Mouse (Mus musculus) embryonic stem cell, embryonic (primary cell): ENCODE data around the gene Pdcd1lg2.

Experiments used
- CTCF ChIA-PET, 4 experiments: fragments of 300-600 bp in 2 of 4; fragments of 350-600 bp in 2 of 4; sonication (Branson Sonifier 250); formaldehyde crosslinking; loops; one replicate each; lab custom pipeline; 2022; ENCODE audit warnings: inconsistent platforms in 2 of 4; lab: Charles Lee
- POLR2A ChIA-PET, 4 experiments: fragments of 300-600 bp in 2 of 4; fragments of 350-600 bp in 2 of 4; sonication (Branson Sonifier 250); formaldehyde crosslinking; loops; one replicate each; lab custom pipeline; 2022; ENCODE audit warnings: antibody characterized with exemption in 4 of 4, inconsistent platforms in 1 of 4; lab: Charles Lee

Gene Pdcd1lg2

DNA sequence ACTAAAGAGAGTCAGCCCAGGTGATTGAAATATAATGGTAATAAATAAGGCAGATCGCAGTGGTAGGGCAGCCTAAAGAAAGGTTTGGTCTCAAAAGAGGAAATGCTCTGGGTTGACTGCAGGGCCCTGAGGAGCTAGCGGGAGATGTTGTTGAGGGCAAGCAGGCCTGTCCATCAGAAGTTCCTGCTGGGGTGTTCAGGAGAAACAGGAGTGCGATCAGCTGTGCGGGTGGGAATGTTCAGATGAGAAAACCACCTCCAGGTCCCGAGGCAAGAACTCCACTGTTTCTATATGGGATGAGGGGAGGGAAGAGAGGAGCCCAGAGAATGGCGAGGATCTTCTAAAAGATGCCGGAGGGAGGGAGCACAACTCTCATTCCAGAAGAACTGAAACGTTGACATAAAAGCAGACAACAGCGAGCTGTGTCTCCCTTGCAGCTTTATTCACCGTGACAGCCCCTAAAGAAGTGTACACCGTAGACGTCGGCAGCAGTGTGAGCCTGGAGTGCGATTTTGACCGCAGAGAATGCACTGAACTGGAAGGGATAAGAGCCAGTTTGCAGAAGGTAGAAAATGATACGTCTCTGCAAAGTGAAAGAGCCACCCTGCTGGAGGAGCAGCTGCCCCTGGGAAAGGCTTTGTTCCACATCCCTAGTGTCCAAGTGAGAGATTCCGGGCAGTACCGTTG lies 26.2 kb downstream of the Pdcd1lg2 start:
- CTCF ChIA-PET = interaction anchor here in 3 of 4 experiments (0.6 to 1.0 kb wide), 3 partner anchors 64 to 66 kb away, joined by 3 to 8 read pairs (median 3); no protein-coding TSS in a partner anchor
- POLR2A ChIA-PET = no interaction called here

DNA sequence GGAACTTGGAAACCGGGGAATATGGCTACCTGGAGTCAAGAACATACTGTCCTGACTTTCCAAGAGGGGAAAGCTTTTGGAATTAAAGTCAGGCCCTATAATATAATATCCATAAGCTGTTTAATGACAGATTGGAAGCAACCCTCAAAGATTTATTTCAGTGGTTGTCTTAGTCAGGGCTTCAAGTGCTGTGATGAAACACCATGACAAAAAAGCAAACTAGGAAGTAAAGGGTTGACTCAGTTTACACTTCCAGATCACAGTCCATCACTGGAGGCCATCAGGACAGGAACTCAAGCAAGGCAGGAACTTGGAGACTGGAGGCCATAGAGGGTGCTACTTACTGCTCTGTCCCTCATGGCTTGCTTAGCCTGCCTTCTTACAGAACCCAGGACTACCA lies 27.1 kb downstream of the Pdcd1lg2 start:
- ChIA-PET CTCF (interaction anchor here in 3 of 4 experiments (0.5 to 1.0 kb wide), 4 partner anchors 64 to 484 kb away, joined by 3 to 5 read pairs (median 3); no protein-coding TSS in a partner anchor), POLR2A (no interaction called here)

DNA sequence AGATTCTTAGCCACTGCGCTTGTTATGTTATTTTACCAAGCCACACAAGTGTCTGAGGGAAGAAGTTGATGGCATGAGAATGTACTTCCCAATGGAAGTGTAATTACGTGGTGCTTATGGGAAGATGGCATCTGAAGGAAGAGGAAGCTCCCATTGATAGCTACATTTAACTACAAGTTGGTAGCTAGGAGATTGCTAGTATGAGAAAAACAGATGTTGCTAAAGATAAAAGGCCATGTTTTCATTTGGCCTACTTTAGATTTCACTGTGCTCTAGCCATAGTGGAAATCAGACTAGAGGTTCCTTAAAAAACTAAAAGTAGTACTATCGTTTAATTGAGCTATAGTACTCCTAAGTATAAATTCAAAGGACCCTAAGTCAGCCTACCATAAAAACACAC lies 28.5 kb downstream of the Pdcd1lg2 start:
- POLR2A ChIA-PET = no interaction called here
- CTCF ChIA-PET = no interaction called here

DNA sequence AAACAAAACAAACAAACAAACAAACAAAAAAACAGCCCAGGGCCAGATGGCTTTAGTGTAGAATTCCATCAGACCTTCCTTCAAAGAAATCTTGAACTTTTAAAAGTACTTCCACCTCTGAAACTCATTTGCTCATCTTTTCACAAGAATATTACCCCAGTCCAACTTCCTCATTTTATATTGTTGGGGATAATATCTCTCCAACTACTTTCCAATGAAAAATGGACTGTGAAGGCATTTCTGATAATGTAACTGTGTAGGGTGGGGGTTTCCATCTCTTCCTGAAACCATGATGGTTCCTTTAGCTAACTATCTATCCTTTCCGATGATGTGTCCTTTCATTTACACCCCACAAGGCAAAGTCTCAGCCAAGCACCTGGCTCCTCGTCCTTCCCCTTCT lies 31.8 kb downstream of the Pdcd1lg2 start:
- CTCF ChIA-PET = no interaction called here
- POLR2A ChIA-PET = no interaction called here

DNA sequence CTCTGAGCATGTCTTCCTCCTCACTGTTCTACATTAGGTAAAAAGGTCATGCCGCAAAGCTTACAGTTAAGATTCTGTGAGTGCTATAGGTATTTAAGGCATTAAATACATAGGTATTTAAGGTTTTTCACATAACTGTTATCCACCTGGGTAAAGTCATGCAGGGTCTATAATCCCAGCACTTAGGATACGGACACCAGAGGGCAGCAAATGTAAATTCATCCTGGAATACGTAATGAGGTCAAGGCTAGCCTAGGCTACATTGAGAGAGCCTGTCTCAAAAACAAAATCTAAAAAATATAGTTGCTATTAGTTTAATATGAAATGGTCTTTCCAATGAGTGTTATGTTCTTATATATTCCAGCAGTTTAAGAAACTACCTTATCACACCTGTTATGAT lies 33.6 kb downstream of the Pdcd1lg2 start:
- POLR2A ChIA-PET = interaction anchor here in 1 of 4 experiments (0.7 kb wide), 1 partner anchor 110 kb away, joined by 3 read pairs; the partner anchor contains the start of gene Rln1
- CTCF ChIA-PET = interaction anchor here in 1 of 4 experiments (1.6 to 2.0 kb wide), 2 partner anchors 57 kb away, joined by 4 to 14 read pairs; no protein-coding TSS in a partner anchor

DNA sequence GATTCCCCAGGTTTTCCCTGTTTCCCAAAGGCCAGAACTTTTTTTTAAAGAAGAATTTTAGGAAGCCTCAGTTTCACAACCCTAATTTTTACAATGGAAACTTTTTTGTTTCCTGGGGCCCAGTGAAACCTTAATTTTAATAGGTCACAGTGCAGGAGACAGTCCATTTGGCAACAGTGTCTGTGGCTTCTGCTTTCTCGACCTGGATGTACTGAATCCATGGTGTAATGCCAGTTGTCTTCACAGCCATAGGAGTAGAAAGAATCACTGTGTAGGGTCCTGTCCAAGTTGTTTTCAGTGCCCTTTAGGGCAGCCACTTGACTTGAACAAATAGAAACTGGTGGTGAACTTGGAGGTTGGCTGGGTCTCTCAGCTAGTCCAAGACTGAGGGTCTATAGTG lies 37.7 kb downstream of the Pdcd1lg2 start:
- CTCF ChIA-PET = no interaction called here

DNA sequence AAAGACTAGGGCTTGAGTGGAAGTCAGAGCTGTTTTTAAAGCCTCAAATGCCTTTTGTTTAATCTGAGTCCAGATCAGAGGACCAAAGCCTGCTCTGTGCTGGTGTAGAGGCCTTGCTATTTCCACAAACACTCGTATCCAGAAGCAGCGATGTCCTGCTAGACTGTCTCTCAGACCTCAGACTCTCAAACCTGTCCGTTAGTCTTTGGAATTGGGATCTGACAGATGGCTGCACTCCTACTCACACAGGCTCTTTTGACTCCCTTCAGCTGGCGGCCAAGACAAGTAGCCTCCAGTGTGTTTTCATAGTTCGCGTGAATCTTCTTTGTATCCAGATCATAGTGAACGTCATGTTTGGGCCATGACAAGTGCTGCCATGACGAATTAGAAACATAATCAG lies 39.7 kb downstream of the Pdcd1lg2 start:
- ChIA-PET POLR2A (no interaction called here), CTCF (no interaction called here)

More for the DNA sequence above, 37.7 kb downstream of the Pdcd1lg2 start:
- POLR2A ChIA-PET = no interaction called here

DNA sequence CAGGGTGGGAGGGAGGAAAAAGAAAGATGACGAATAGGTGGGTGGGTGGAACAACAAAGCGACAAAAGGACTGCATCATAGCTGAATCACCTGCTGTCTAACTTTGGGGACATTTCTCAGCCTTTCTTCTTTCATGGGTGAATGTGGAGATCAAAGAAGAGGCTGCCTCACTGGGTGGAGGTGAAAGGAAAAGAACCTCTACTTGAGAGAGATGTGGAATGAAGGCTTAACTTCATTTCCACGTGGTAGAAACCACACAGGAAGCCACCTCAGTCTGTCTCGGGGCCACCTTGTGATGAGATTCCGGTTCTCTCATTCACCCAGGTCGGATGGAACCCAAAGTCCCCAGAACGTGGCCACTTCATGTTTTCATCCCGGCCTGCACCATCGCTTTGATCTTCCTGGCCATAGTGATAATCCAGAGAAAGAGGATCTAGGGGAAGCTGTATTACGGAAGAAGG lies 43.5 kb downstream of the Pdcd1lg2 start:
- POLR2A ChIA-PET = interaction anchor here in 1 of 4 experiments (1.2 kb wide), 1 partner anchor 16 kb away, joined by 5 read pairs; no protein-coding TSS in a partner anchor
- CTCF ChIA-PET = no interaction called here

DNA sequence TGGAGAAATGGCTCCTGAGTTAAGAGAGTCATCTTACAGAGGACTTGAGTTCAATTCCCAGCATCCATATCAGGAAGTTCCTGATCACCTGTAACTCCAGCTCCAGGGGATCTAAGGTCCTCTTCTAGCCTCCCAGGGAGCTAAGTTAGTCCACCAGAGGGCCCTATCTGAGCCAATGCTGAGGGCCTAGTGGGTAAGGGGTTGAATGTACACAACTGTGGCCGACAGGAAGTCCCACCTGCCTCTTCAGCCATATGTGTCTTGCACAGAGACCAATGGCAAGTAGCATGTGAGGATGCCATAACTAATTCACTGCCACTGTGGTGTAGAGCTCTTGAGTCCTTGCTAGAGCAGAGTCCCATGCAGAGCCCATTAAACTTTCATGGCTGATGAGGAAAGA lies 44.4 kb downstream of the Pdcd1lg2 start:
- POLR2A ChIA-PET = interaction anchor here in 1 of 4 experiments (1.2 kb wide), 1 partner anchor 15 kb away, joined by 5 read pairs; no protein-coding TSS in a partner anchor
- CTCF ChIA-PET = interaction anchor here in 2 of 4 experiments (1.0 to 1.7 kb wide), 2 partner anchors 46 kb away, joined by 4 read pairs; no protein-coding TSS in a partner anchor

DNA sequence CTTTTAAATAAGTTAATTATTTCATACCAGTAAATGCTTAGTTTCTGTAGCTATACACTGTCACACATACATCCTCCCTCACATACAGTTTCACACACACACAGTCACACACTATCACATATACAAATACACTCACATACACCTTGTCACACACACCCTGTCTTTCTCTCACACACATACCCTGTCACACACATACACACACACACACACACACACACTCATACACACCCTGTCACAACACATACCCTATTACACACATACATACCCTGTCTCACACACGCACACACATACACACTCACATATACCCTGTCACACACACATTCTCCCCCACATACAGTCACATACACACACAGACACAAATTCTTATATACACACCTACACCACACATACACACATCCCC lies 47.3 kb downstream of the Pdcd1lg2 start:
- ChIA-PET CTCF (no interaction called here), POLR2A (no interaction called here)

DNA sequence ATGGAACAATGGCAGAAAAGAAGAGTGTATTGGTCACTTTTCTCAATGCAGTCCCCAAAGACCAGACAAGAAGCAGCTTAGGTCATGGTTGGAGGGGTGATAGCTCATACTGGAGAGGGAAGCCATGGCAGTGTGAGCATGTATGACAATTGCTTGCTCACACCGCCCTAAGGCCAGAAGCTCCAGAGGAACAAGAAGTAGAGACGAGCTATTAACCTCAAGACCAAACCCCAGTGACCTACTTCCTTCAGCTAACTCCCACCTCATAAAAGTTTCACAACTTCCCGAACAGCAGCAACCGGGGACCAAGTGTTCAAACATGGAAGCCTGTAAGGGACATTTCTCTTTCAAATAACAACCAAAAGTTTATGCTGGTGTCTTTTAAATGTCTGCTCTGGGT lies 51.7 kb downstream of the Pdcd1lg2 start:
- CTCF ChIA-PET = interaction anchor here in 2 of 4 experiments (0.9 to 1.5 kb wide), 2 partner anchors 39 to 399 kb away, joined by 3 read pairs; no protein-coding TSS in a partner anchor
- POLR2A ChIA-PET = no interaction called here

DNA sequence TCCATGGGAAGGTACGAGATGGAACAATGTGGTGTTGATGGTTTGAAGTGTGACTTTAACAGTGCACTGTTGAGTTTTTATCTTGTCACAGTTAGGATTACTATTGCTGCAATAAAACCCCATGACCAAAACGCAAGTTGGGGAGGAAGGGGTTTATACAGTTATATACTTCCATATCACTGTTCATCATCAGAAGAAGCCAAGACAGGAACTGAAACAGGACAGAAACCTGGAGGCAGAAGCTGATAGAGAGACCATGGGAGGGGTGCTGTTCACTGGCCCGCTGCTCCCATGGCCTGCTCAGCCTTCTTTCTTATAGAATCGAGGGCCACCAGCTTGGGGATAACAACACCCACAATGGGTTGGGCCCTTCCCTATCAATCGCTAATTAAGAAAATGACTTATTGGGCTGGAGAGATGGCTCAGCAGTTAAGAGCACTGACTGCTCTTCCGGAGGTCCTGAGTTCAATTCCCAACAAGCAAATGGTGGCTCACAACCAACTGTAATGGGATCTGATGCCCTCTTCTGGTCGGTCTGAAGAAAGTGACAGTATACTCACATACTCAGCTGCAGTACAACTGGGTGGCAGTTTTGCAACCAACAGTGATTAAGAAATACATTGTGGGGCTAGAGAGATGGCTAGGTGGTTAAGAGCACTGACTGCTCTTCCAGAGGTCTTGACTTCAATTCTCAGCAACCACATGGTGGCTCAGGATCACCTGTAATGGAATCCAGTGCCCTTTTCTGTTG lies 53.1 kb downstream of the Pdcd1lg2 start:
- CTCF ChIA-PET = interaction anchor here in 1 of 4 experiments (1.0 kb wide), 1 partner anchor 111 kb away, joined by 3 read pairs; no protein-coding TSS in a partner anchor
- POLR2A ChIA-PET = no interaction called here

DNA sequence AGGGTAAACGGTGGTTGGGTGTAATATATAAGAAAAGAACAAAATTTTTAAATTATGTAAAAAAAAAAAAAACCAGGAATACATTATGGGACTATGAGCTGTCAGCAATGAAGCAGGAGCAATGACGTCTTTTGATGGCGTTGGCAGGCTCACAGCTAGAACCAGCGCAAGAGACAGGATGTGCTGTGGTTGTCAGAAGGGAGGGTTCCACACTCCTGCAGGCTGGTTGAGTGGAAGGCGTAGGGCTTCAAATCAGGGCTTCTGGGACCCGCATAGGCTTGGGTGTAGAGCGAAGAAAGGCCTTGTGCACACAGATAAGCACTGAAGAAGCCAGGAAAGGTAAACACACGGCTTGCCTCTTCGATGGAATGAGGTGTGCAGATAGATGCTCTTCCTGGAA lies 56.1 kb downstream of the Pdcd1lg2 start:
- POLR2A ChIA-PET = no interaction called here
- CTCF ChIA-PET = no interaction called here

DNA sequence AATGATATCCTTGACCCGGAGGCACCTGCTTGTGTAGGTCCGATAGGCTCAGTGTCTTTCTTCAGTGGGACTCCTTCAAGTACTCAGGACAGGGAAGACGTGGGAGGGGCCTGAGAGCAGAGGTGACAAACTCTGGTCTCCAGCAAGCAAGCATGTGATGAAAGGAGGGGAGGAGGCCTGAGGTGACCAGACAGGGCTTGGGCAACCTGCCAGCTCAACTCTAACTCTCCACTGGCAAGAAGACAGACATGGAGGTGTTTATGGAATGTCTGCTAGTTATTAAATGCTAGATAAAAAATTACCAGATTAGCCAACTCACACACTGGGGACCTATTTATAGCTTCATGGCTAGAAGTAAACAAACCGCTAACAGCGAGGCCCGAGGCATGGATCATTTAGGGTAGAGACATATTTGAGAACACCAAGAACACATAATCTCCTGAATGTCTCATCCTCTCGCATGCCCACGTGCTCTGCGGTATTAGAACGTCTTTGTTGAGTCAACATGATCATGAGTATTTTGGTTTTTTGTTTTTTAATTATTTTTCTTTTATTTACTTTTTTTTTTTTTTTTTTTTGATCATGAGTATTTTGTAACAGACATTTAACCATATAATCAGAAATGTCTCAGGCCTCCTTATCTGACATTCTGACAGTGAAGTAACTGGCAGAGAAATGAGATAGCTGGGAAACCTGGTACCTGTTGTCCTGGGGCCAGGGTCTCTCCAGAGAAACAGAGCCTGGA lies 58.4 kb downstream of the Pdcd1lg2 start:
- POLR2A ChIA-PET = interaction anchor here in 1 of 4 experiments (1.5 kb wide), 1 partner anchor 14 kb away, joined by 5 read pairs; no protein-coding TSS in a partner anchor
- CTCF ChIA-PET = no interaction called here

DNA sequence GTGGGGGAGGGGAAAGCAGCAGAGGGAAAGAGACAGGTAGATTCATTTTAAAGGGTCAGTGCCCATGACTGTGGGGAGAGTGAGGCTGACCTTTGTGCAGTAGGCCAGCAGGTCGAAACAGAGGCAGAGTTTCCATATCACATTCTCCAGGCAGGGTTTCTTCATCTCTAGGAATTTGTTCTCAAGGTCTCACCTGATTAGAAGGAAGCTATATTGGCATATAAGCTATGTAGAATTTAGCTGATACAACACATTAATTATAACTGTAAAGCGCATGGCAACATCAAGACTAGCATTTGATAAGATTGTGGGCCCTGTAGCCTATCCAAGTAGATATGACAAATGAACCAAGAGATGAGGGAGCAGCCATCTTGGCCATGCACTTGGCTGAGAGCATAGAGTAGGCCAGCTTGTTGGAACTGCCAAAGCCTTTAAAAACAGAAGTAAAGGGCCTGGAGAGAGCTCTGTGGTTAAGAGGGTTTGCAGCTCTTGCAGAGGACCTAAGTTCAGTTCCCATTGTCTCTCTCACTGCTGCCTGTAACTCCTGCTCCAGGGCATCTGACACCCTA lies 59.1 kb downstream of the Pdcd1lg2 start:
- CTCF ChIA-PET = no interaction called here
- POLR2A ChIA-PET = interaction anchor here in 1 of 4 experiments (1.5 kb wide), 1 partner anchor 15 kb away, joined by 5 read pairs; no protein-coding TSS in a partner anchor

DNA sequence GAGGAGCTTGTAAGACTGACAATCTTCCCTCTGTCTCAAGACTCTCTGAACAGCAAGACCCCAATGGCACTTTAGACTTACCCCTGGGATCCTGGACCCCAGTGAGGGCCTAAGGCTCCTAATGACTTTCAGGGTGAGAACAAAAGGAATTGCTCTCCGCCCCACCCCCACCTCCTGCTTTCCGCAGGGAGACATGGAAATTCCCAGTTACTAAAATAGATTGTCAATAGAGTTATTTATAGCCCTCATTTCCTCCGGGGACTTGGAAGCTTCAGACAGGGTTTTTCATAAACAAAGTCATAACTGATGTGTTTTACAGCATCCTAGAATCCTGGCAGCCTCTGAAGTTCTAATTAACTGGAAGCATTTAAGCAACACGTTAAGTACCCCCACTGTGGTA lies 59.9 kb downstream of the Pdcd1lg2 start:
- POLR2A ChIA-PET = interaction anchor here in 1 of 4 experiments (1.1 kb wide), 1 partner anchor 39 kb away, joined by 3 read pairs; no protein-coding TSS in a partner anchor
- CTCF ChIA-PET = no interaction called here

DNA sequence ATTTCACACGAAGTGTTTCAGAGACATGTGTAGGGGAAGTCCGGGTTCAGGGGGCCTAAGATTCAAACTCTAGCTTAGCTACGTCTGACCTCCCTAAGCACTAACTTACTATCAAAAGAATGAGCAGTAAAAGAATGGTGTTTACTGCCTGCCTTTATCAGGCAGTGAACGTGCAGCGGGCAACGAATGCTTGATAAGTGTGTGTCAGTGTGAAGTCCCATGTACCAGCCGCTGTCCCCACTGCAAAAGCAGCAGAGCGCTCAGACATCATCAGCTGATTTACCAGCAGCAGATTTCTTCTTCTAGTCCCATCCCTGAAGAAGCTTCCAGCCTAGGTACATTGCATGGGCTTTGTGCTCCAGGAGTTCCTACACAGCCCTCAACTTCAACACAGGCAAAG lies 61.7 kb downstream of the Pdcd1lg2 start:
- ChIA-PET POLR2A (no interaction called here), CTCF (no interaction called here)

DNA sequence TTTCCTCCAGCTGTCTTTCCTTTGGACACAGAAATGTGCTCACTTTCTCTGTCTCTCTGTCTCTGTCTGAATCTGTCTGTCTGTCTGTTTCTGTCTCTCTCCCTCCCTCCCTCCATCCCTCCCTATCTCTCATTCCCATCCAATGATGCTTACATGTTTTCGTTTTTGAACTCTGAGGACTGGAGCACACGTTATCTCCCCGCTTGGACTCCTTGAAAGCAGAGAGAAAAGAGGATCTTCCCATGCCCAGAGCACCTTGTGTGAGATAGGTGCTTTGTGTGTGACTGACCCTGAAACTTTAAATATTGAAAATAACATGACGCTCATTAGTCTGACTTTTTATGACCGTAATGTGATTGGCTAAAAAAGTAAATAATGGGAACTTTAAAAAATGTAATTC lies 62.2 kb downstream of the Pdcd1lg2 start:
- ChIA-PET POLR2A (no interaction called here), CTCF (no interaction called here)

DNA sequence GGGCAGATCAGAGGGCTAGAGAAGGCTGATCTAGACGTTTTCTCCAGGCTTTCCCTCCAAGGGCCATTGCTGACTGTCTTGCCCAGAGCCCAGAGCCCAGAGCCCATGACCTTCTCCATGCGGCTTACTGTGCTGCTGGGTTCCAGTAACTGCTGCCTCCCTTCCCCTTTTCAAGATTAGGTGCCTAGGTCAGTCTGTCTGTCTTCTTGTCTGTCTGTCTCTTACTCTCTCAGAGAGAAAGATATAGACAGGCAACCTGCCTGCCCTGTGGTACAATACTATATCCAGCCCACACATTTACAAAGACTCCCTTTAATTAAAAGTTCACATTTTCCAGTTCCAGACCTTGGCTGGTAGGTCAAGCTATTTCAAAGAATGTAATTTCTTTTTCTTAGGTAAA lies 64.1 kb downstream of the Pdcd1lg2 start:
- ChIA-PET CTCF (interaction anchor here in 1 of 4 experiments (0.6 kb wide), 1 partner anchor 652 kb away, joined by 4 read pairs; no protein-coding TSS in a partner anchor), POLR2A (no interaction called here)
